Mouse (Mus musculus) lung, adult 2 months (tissue): Measurements from ENCODE around the gene Krt4.
A peak's percentile ranks its signal among the peaks of the same experiment; 100 is the strongest.

Source experiments
- CTCF ChIP-seq: fragments of 200-500 bp; IDR thresholded peaks from 2 replicates; pipeline ENCODE4 v1.5.1; 2011; ENCODE audit warnings: mild to moderate bottlenecking, low read length, control low read depth; ENCODE audit not compliant: insufficient read depth
- POLR2A ChIP-seq: fragments of 200-500 bp; IDR thresholded peaks from 2 replicates; pipeline ENCODE4 v1.6.1; 2011; ENCODE audit warnings: low read depth, mild to moderate bottlenecking, control low read depth, low read length, borderline replicate concordance; ENCODE audit errors: extremely low read depth

- TF ChIP-seq CTCF (peak; percentile 85), POLR2A (no peak)
These were observed 46.0 kb upstream of the Krt4 start for GRCm38 (mm10) chr15:101970536-101970935.
